Mouse (Mus musculus) limb, embryonic 13.5 days (tissue): ENCODE measurements around the gene Nexn. TPM values are rescaled to one million over a fixed set of nuclear protein-coding genes. Genes with fewer than 3 reads are reported as not detected.

Source experiments
- ATAC-seq: fragments of 200-750 bp; cut with Nextera tagmentation; 2 replicates; pipeline ENCODE4 v1.8.0; 2017; ENCODE audit warnings: low read depth, moderate number of reproducible peaks, moderate TSS enrichment; ENCODE audit not compliant: low FRiP score
- H3K27ac ChIP-seq: fragments of 300-500 bp; sonication (generic); 2 replicates; pipeline ENCODE4 v1.5.1; 2015; ENCODE audit warnings: inconsistent platforms, mild to moderate bottlenecking, moderate library complexity
- H3K27me3 ChIP-seq: fragments of 300-500 bp; sonication (generic); 2 replicates; pipeline ENCODE4 v1.6.1; 2015; ENCODE audit warnings: mild to moderate bottlenecking, inconsistent platforms
- H3K36me3 ChIP-seq: fragments of 300-500 bp; sonication (generic); 2 replicates; pipeline ENCODE4 v1.6.1; 2015; ENCODE audit warnings: inconsistent platforms, mild to moderate bottlenecking, moderate library complexity
- H3K4me1 ChIP-seq: fragments of 300-500 bp; sonication (generic); 2 replicates; pipeline ENCODE4 v1.6.1; 2015; ENCODE audit warnings: inconsistent platforms
- H3K4me2 ChIP-seq: fragments of 300-500 bp; sonication (generic); replicated peaks from 2 replicates; pipeline ENCODE4 v1.6.1; 2015; ENCODE audit warnings: inconsistent platforms, mild to moderate bottlenecking, moderate library complexity
- H3K4me3 ChIP-seq: fragments of 300-500 bp; sonication (generic); 2 replicates; pipeline ENCODE4 v1.5.1; 2015; ENCODE audit warnings: moderate library complexity, mild to moderate bottlenecking, inconsistent platforms
- H3K9ac ChIP-seq: fragments of 300-500 bp; sonication (generic); 2 replicates; pipeline ENCODE4 v1.6.1; 2015; ENCODE audit warnings: mild to moderate bottlenecking, inconsistent platforms
- H3K9me3 ChIP-seq: fragments of 300-500 bp; sonication (generic); 2 replicates; pipeline ENCODE4 v1.6.1; 2016; ENCODE audit warnings: inconsistent platforms
- WGBS: fragments of 180-500 bp; shearing (Covaris S2); methylation state at CpG from one replicate; pipeline ENCODE4 v1.1.7; 2015; 5-methylcytosine and 5-hydroxymethylcytosine counted together
- polyA plus RNA-seq: library from polyadenylated mRNA; unstranded; fragments of >200 nt; fragmentation: Nextera tagmentation; extraction: Ambion mirVana; gene quantifications from 2 replicates; pipeline ENCODE4 v1.2.1, GENCODE M21; 2015

The Nexn gene
- polyA plus RNA-seq, 1 experiment from 2014 or later = 27.9 TPM

GRCm38 (mm10) chr3:152228843-152229242, 37.3 kb downstream of the Nexn start:
- Histone ChIP-seq H3K9me3 (no peaks in the 10 kb centered on the region), H3K9ac (no peak overlapping the region), H3K4me2 (no peak overlapping the region), H3K27me3 (no peaks in the 10 kb centered on the region), H3K36me3 (peaks cover 81% of the 10 kb centered on the region), H3K4me3 (no peak overlapping the region), H3K27ac (no peak overlapping the region), H3K4me1 (no peaks in the 10 kb centered on the region; the same call in 1 of the 2 replicates)
- ATAC-seq = no peak
- 93% methylated on average over 7 of the region's 7 CpGs for WGBS

- 88% methylated on average over 7 of the region's 7 CpGs for WGBS
- ATAC-seq = no peak
- Histone ChIP-seq H3K9me3 (no peaks in the 10 kb centered on the region), H3K27me3 (no peaks in the 10 kb centered on the region), H3K4me2 (no peak overlapping the region), H3K4me3 (no peak overlapping the region), H3K4me1 (no peaks in the 10 kb centered on the region), H3K36me3 (peaks cover 90% of the 10 kb centered on the region), H3K9ac (no peak overlapping the region), H3K27ac (no peak overlapping the region)
These were observed 40.2 kb downstream of the Nexn start for GRCm38 (mm10) chr3:152225906-152226305.

GRCm38 (mm10) chr3:152224918-152225317, 41.2 kb downstream of the Nexn start:
- no peak overlapping the region for H3K4me3 ChIP-seq
- no peaks in the 10 kb centered on the region for H3K27me3 ChIP-seq
- H3K36me3 ChIP-seq = peaks cover 91% of the 10 kb centered on the region
- H3K4me2 ChIP-seq = no peak overlapping the region
- H3K4me1 ChIP-seq = no peaks in the 10 kb centered on the region
- H3K27ac ChIP-seq = no peak overlapping the region
- no peak overlapping the region for H3K9ac ChIP-seq
- no peaks in the 10 kb centered on the region for H3K9me3 ChIP-seq
- no peak for ATAC-seq

DNA sequence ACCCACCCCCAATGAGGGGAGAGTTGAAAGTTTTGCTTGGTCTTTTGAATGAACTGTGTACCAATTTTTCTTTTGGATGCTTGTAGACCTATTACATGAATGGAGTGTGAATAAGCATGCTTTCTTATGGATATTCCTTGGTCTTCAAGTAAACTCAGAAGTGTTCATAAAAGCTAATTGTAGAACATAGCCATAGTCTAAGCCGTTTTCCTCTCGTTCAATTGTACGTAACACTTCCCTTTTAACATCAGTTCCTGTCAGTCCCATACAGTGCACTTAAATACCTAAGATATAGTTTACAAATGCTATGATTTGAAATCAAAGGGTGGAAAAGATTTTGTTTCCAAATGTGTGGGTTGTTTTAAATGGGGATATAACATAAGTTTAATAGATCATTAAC, 52.7 kb downstream of the Nexn start:
- Histone ChIP-seq H3K4me3 (peak overlapping the region; percentile 95), H3K36me3 (peaks cover 35% of the 10 kb centered on the region), H3K9ac (0 out of 2 replicates have a peak overlapping the region, but pooled peaks have one; percentile 39), H3K9me3 (no peaks in the 10 kb centered on the region), H3K27ac (no peak overlapping the region), H3K27me3 (no peaks in the 10 kb centered on the region), H3K4me1 (peaks cover 28% of the 10 kb centered on the region), H3K4me2 (peak overlapping the region; percentile 94)
- ATAC-seq = no peak
- WGBS = 39% methylated on average over 3 of the region's 3 CpGs

DNA sequence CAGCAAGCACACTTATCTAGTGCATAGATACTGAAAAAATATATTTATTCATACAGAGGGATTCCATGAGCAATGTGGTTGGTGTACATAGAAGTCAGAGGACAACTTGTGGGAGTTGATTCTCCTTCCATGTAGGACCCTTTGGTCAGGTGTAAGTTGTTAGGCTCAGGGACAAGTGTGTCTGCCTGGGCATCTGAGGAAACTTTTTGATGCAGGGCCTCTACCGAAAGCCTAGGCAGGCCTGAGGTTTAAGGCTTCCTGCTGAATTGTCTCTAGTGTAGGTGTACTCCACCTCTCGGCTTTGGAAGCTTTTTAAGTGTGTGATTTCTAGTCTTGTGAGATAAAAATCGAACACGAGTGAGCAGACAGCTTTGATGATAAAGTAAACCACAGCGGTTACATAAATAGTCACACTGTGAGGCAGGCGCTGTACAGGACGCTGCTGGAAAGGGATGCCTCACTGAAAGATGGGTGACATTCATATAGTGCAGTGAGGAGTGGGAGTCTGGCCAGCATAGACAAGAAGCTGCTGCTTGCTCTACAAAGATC, 54.3 kb downstream of the Nexn start:
- Histone ChIP-seq H3K36me3 (peaks cover 22% of the 10 kb centered on the region), H3K4me2 (peak overlapping the region; percentile 94), H3K27me3 (no peaks in the 10 kb centered on the region), H3K9ac (peak overlapping the region; percentile 99), H3K27ac (peak overlapping the region; percentile 22; the same call in 1 of the 2 replicates), H3K4me3 (peak overlapping the region; percentile 95), H3K4me1 (peaks cover 29% of the 10 kb centered on the region), H3K9me3 (no peaks in the 10 kb centered on the region)
- ATAC-seq = no peak
- 35% methylated on average over 7 of the region's 7 CpGs for WGBS

DNA sequence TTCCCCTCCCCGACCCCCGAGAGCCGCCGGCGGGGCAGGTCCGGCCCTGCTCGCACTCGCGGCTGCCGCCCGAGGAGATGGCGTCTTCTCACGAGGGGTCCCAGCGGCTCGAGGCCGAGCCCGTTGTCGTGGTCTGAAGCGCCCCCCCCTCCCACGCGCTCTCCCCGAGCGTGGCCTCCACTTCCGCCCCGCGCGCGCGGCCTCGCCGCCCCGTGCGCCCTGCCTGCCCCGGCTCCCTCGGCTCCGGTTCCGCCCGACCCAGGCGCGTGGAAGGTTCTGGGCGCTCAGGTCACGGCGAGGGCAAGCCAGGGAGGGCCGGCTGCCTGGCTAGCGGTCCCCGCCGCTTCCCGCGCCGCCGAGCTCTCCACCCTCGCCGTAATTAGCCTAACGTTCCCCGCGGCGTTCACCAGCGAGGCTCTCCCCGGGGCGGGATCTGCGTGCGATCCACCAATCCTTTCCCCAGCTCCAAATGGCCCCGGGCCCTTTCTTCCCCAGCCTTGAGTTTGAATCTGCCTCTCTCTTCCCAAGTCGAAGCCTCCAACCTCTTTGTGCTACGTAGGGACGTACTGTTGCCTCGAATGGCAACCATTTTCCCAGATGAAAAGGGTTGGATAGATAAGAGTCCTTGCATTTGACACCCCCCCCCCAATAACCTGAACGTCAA, 55.3 kb downstream of the Nexn start:
- WGBS = under 1% methylated on average over 49 of the region's 68 CpGs
- H3K27me3 ChIP-seq = no peaks in the 10 kb centered on the region
- peak; percentile 62 for ATAC-seq

DNA sequence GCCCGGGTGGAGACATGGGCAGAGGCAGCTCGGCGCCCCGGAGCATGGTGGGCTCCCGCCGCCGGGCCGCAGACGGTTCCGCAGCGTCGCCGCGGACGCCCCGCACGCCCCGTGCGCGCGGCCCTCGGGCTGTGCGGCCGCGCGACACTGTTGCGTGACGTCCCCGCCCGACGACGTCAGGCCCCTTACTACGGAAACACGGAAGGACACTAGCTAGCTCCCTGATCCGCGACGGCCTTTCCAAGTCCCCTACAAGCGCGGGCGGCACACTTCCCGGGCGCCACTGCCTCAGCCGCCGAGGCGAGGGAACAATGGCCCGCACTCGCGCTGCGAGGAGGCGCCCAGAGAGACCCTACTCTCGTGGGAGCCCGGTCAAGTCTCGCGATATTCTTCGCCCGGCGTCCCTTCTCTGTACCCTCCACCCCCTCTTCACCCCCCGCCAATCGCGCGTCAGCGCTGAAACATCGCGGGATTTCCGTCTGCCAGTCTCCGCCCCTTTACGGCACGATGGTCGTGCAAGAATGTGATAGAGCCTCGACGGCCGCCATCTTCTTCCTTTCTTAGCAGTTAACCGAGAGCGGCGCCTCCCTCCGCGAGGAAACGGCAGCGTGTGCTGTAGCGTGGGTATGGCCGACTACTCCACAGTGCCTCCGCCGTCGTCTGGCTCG, 56.0 kb downstream of the Nexn start, which contains the start of the genes Dnajb4 and Fubp1:
Gene Dnajb4 (minus strand): TSS at position 336 of the 668 bp plus-strand sequence.
Gene Fubp1 (plus strand): TSS at position 456 of the 668 bp plus-strand sequence.
- Histone ChIP-seq H3K4me3 (peak within 1 kb of the TSS; percentile 95), H3K9ac (peak within 1 kb of the TSS; percentile 99), H3K4me2 (peak within 1 kb of the TSS; percentile 94), H3K9me3 (no peaks in the 10 kb centered on the region), H3K27me3 (no peaks in the 10 kb centered on the region), H3K4me1 (peaks cover 29% of the 10 kb centered on the region), H3K27ac (peak within 1 kb of the TSS; percentile 99), H3K36me3 (peaks cover 7% of the 10 kb centered on the region; the same call in 1 of the 2 replicates)
- WGBS = under 1% methylated on average over 84 of the region's 85 CpGs
- ATAC-seq = peak; percentile 96

More for the DNA sequence above, 55.3 kb downstream of the Nexn start:
- Histone ChIP-seq H3K9ac (peak overlapping the region; percentile 99), H3K4me3 (peak overlapping the region; percentile 95), H3K4me2 (peak overlapping the region; percentile 94), H3K36me3 (peaks cover 12% of the 10 kb centered on the region), H3K9me3 (no peaks in the 10 kb centered on the region), H3K27ac (peak overlapping the region; percentile 99), H3K4me1 (peaks cover 29% of the 10 kb centered on the region)

DNA sequence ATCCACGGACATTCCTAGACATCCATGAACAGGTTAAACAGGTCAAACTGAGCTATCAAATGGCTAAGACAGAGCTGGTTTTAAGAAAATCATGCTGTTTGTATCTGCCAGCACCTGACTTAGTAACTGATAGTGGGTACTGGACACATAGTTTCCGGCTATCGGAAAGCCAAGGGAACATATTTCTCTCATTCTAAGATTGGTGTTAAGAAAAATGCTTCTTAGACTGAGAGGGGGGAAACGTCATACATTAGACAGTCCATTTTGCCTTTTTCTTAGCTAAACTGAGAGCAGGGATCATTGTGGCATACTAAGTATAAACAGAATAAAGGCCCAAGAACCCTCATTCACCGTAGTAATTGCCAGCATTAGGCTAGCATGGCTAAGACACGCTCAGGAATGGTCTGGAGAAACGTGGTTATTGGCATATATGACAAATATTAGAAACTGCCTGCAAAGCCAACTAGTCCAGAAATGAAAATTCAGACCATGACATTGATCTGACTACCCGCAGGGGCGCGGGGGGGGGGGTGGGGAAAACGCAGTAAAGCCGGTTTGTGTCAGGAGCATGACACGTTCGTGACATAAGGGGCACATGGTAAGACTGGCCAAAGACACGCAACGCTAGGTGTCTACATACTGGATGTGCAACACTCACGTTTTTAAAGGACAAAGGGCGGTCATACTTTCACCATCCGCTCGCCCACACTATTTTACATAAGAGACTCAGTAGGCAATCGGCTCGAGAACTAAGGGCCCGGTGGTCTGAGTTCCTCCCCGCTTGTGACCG, 56.8 kb downstream of the Nexn start:
- Histone ChIP-seq H3K27me3 (no peaks in the 10 kb centered on the region), H3K4me2 (peak overlapping the region; percentile 76), H3K9ac (peak overlapping the region; percentile 99), H3K4me1 (peaks cover 29% of the 10 kb centered on the region), H3K36me3 (0 out of 2 replicates have a peak, but pooled peaks cover 3% of the 10 kb centered on the region), H3K9me3 (no peaks in the 10 kb centered on the region), H3K4me3 (peak overlapping the region; percentile 95), H3K27ac (peak overlapping the region; percentile 99)
- 5% methylated on average over 25 of the region's 25 CpGs for WGBS
- ATAC-seq = peak; percentile 9

- Histone ChIP-seq H3K4me2 (peak overlapping the region; percentile 27), H3K36me3 (0 out of 2 replicates have a peak, but pooled peaks cover 3% of the 10 kb centered on the region), H3K9me3 (no peaks in the 10 kb centered on the region), H3K27me3 (no peaks in the 10 kb centered on the region), H3K4me3 (no peak overlapping the region), H3K27ac (no peak overlapping the region), H3K9ac (no peak overlapping the region), H3K4me1 (peaks cover 26% of the 10 kb centered on the region)
- 84% methylated on average over 7 of the region's 7 CpGs for WGBS
- ATAC-seq = no peak
These were observed 57.9 kb downstream of the Nexn start for GRCm38 (mm10) chr3:152208096-152208885.

DNA sequence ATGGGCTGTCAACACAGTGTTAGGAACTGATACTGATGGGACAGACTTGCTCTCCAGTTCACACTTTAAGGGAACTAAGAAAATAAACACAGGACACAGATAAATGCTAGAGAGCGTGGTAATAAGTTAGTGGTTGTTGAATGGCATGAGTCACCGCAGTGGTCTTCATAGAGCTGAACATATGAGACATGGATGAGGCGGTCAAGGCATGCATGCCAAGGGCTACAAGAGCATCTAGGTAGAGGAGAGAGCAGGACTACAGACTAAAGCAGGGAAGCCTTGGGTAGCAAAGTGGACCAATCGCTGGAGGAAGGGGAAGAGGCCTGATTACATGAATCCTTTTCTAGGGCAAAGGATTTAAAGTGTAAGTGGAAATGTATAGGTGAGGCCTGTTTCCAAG, 59.0 kb downstream of the Nexn start:
- Histone ChIP-seq H3K27ac (no peak overlapping the region), H3K4me1 (peaks cover 15% of the 10 kb centered on the region), H3K27me3 (no peaks in the 10 kb centered on the region), H3K4me3 (no peak overlapping the region), H3K9me3 (no peaks in the 10 kb centered on the region), H3K4me2 (no peak overlapping the region), H3K9ac (no peak overlapping the region), H3K36me3 (0 out of 2 replicates have a peak, but pooled peaks cover 3% of the 10 kb centered on the region)
- WGBS = 97% methylated on average over 4 of the region's 4 CpGs
- ATAC-seq = no peak

DNA sequence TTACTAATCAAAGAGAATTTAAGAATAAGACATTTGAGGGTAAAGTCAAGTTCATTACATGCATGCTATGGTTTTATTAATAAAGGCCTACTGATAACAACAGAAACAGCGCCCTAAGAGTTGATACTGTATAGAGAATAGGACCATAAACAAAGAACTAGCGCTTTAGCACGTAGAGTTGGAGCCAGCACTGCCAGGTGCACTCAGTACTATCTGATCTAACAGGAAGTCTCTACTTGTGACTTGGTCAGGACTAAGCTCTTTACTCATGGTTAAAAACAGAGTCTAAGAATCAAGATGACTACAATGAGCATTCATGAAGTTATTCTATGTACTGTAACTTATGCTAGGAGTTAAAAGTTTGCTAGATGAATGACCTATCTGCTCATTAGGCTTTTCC, 61.6 kb downstream of the Nexn start:
- peaks cover 9% of the 10 kb centered on the region for H3K4me1 ChIP-seq
- H3K4me3 ChIP-seq = no peak overlapping the region
- no peak overlapping the region for H3K27ac ChIP-seq
- no peak overlapping the region for H3K4me2 ChIP-seq
- no peak overlapping the region for H3K9ac ChIP-seq
- H3K9me3 ChIP-seq = no peaks in the 10 kb centered on the region
- no peaks in the 10 kb centered on the region for H3K27me3 ChIP-seq
- 0 out of 2 replicates have a peak, but pooled peaks cover 3% of the 10 kb centered on the region for H3K36me3 ChIP-seq
- 88% methylated on average over 3 of the region's 3 CpGs for WGBS
- ATAC-seq = no peak
